Mouse (Mus musculus): Measurements from ENCODE around the gene Madcam1. TPM values are rescaled to one million over a fixed set of nuclear protein-coding genes. Genes with fewer than 3 reads are reported as not detected.

Gene Madcam1
- polyA plus RNA-seq, 2 experiments = 0.10 to 0.20 TPM

- H3K9me3 ChIP-seq (ENCODE audit: control insufficient read depth, low read length) = no peaks in the 10 kb centered on the region
- peaks cover 35% of the 10 kb centered on the region for H3K36me3 ChIP-seq (replicated peaks; ENCODE audit: control insufficient read depth, insufficient read depth, low read depth)
- peak overlapping the region; percentile 89 for H3K9ac ChIP-seq (replicated peaks)
- peak overlapping the region; percentile 91 for H3K4me2 ChIP-seq (ENCODE audit: low read depth)
- WGBS (ENCODE audit: insufficient replicate concordance) = 1% methylated on average over 10 of the region's 10 CpGs
- H3K27ac ChIP-seq = peak overlapping the region; percentile 36
- ATAC-seq (ENCODE audit: insufficient read depth) = no peak
- peaks cover 27 to 29% of the 10 kb centered on the region in 2 experiments for H3K4me1 ChIP-seq (replicated peaks; ENCODE audit: control insufficient read depth in 2 of 2, insufficient read depth in 2 of 2, low read length in 1 of 2)
- no peaks in the 10 kb centered on the region for H3K27me3 ChIP-seq (ENCODE audit: control insufficient read depth, insufficient read depth, low read length)
- H3K4me3 ChIP-seq (ENCODE audit: insufficient read depth in 1 of 2, low read depth in 2 of 2, low read length in 2 of 2) = peak overlapping the region; percentile 75 to 100
- TF ChIP-seq CTCF (IDR thresholded peaks at IDR 0.05; ENCODE audit: low read depth) (peak; percentile 70), EP300 (IDR thresholded peaks at IDR 0.05; ENCODE audit: low read depth) (no peak)
- no peak for DNase-seq (ENCODE audit: low read depth in 3 of 3, low spot score in 3 of 3)
Measured at GRCm38 (mm10) chr10:79682916-79683582, 18.7 kb downstream of the Madcam1 start.

GRCm38 (mm10) chr10:79683726-79684640 is 19.6 kb downstream of the Madcam1 start:
- Histone ChIP-seq H3K4me2 (ENCODE audit: low read depth) (peak overlapping the region; percentile 91), H3K4me3 (ENCODE audit: insufficient read depth in 1 of 2, low read depth in 2 of 2, low read length in 2 of 2) (peak overlapping the region; percentile 75 to 100), H3K9ac (replicated peaks) (peak overlapping the region; percentile 89), H3K27me3 (ENCODE audit: control insufficient read depth, insufficient read depth, low read length) (no peaks in the 10 kb centered on the region), H3K9me3 (ENCODE audit: control insufficient read depth, low read length) (no peaks in the 10 kb centered on the region), H3K36me3 (replicated peaks; ENCODE audit: control insufficient read depth, insufficient read depth, low read depth) (peaks cover 44% of the 10 kb centered on the region), H3K4me1 (replicated peaks; ENCODE audit: control insufficient read depth in 2 of 2, insufficient read depth in 2 of 2, low read length in 1 of 2) (peaks cover 27 to 29% of the 10 kb centered on the region in 2 experiments), H3K27ac (peak overlapping the region; percentile 23)
- no peak for DNase-seq (ENCODE audit: low read depth in 3 of 3, low spot score in 3 of 3)
- ATAC-seq (ENCODE audit: insufficient read depth) = no peak
- TF ChIP-seq CTCF (IDR thresholded peaks at IDR 0.05; ENCODE audit: low read depth) (no peak), EP300 (IDR thresholded peaks at IDR 0.05; ENCODE audit: low read depth) (no peak)
- 66% methylated on average over 6 of the region's 6 CpGs for WGBS (ENCODE audit: insufficient replicate concordance)

GRCm38 (mm10) chr10:79684770-79685600 is 20.6 kb downstream of the Madcam1 start:
- H3K36me3 ChIP-seq (replicated peaks; ENCODE audit: control insufficient read depth, insufficient read depth, low read depth) = peaks cover 44% of the 10 kb centered on the region
- WGBS (ENCODE audit: insufficient replicate concordance) = 87% methylated on average over 25 of the region's 25 CpGs
- no peaks in the 10 kb centered on the region for H3K27me3 ChIP-seq (ENCODE audit: control insufficient read depth, insufficient read depth, low read length)
- no peak for TF ChIP-seq EP300 (IDR thresholded peaks at IDR 0.05; ENCODE audit: low read depth)
- TF ChIP-seq CTCF (IDR thresholded peaks at IDR 0.05; ENCODE audit: low read depth) = no peak
- no peak overlapping the region for H3K4me3 ChIP-seq (ENCODE audit: insufficient read depth in 1 of 2, low read depth in 2 of 2, low read length in 2 of 2)
- H3K27ac ChIP-seq = no peak overlapping the region
- H3K9ac ChIP-seq (replicated peaks) = no peak overlapping the region; the same call in 1 of the 2 replicates
- DNase-seq (ENCODE audit: low read depth in 3 of 3, low spot score in 3 of 3) (no peak), ATAC-seq (ENCODE audit: insufficient read depth) (no peak)
- H3K9me3 ChIP-seq (ENCODE audit: control insufficient read depth, low read length) = no peaks in the 10 kb centered on the region
- peaks cover 27 to 29% of the 10 kb centered on the region in 2 experiments for H3K4me1 ChIP-seq (replicated peaks; ENCODE audit: control insufficient read depth in 2 of 2, insufficient read depth in 2 of 2, low read length in 1 of 2)
- H3K4me2 ChIP-seq (ENCODE audit: low read depth) = peak overlapping the region; percentile 91; the same call in 1 of the 2 replicates

- H3K36me3 ChIP-seq (replicated peaks; ENCODE audit: control insufficient read depth, insufficient read depth, low read depth) = peaks cover 44% of the 10 kb centered on the region
- DNase-seq (ENCODE audit: low read depth in 3 of 3, low spot score in 3 of 3) = no peak
Measured at GRCm38 (mm10) chr10:79686219-79686618, 21.9 kb downstream of the Madcam1 start.

More at GRCm38 (mm10) chr10:79686219-79686618, 21.9 kb downstream of the Madcam1 start:
- no peak overlapping the region for H3K4me3 ChIP-seq (ENCODE audit: insufficient read depth in 1 of 2, low read depth in 2 of 2, low read length in 2 of 2)
- no peak overlapping the region for H3K27ac ChIP-seq
- no peak overlapping the region for H3K4me2 ChIP-seq (ENCODE audit: low read depth)
- no peaks in the 10 kb centered on the region for H3K27me3 ChIP-seq (ENCODE audit: control insufficient read depth, insufficient read depth, low read length)
- no peak for ATAC-seq (ENCODE audit: insufficient read depth)
- H3K9ac ChIP-seq (replicated peaks) = no peak overlapping the region
- H3K9me3 ChIP-seq (ENCODE audit: control insufficient read depth, low read length) = no peaks in the 10 kb centered on the region
- TF ChIP-seq CTCF (IDR thresholded peaks at IDR 0.05; ENCODE audit: low read depth) (no peak), EP300 (IDR thresholded peaks at IDR 0.05; ENCODE audit: low read depth) (no peak)
- H3K4me1 ChIP-seq (replicated peaks; ENCODE audit: control insufficient read depth in 2 of 2, insufficient read depth in 2 of 2, low read length in 1 of 2) = peaks cover 16 to 19% of the 10 kb centered on the region in 2 experiments
- WGBS (ENCODE audit: insufficient replicate concordance) = 86% methylated on average over 2 of the region's 2 CpGs
